Mouse (Mus musculus) neural tube, embryonic 12.5 days (tissue): Measurements from ENCODE around the gene Samd3. TPM values are rescaled to one million over a fixed set of nuclear protein-coding genes. Genes with fewer than 3 reads are reported as not detected.

Experiments
- ATAC-seq: fragments of 200-750 bp; cut with Nextera tagmentation; 2 replicates; pipeline ENCODE4 v1.8.0; 2017; ENCODE audit warnings: low read depth, mild to moderate bottlenecking, moderate TSS enrichment, moderate library complexity; ENCODE audit not compliant: low FRiP score
- H3K27ac ChIP-seq: fragments of 300-500 bp; sonication (generic); 2 replicates; pipeline ENCODE4 v1.5.1; 2016
- H3K27me3 ChIP-seq: fragments of 300-500 bp; sonication (generic); replicated peaks from 2 replicates; pipeline ENCODE4 v1.6.1; 2016; ENCODE audit warnings: mild to moderate bottlenecking
- H3K36me3 ChIP-seq: fragments of 300-500 bp; sonication (generic); 2 replicates; pipeline ENCODE4 v1.6.1; 2016; ENCODE audit warnings: mild to moderate bottlenecking
- H3K4me1 ChIP-seq: fragments of 300-500 bp; sonication (generic); 2 replicates; pipeline ENCODE4 v1.6.1; 2016
- H3K4me2 ChIP-seq: fragments of 300-500 bp; sonication (generic); replicated peaks from 2 replicates; pipeline ENCODE4 v1.6.1; 2016; ENCODE audit warnings: mild to moderate bottlenecking
- H3K4me3 ChIP-seq: fragments of 300-500 bp; sonication (generic); 2 replicates; pipeline ENCODE4 v1.5.1; 2016
- H3K9ac ChIP-seq: fragments of 300-500 bp; sonication (generic); 2 replicates; pipeline ENCODE4 v1.6.1; 2016; ENCODE audit warnings: mild to moderate bottlenecking
- H3K9me3 ChIP-seq: fragments of 300-500 bp; sonication (generic); 2 replicates; pipeline ENCODE4 v1.6.1; 2016; ENCODE audit warnings: mild to moderate bottlenecking
- WGBS: fragments of 180-500 bp; shearing (Covaris S2); methylation state at CpG from one replicate; pipeline ENCODE4 v1.1.7; 2016; 5-methylcytosine and 5-hydroxymethylcytosine counted together
- polyA plus RNA-seq: library from polyadenylated mRNA; unstranded; fragments of >200 nt; fragmentation: Nextera tagmentation; extraction: Ambion mirVana; gene quantifications from 2 replicates; pipeline ENCODE4 v1.2.1, GENCODE M21; 2016

The Samd3 gene
- polyA plus RNA-seq = 0.13 TPM in 1 of 2 replicates, not detected in the other

GRCm38 (mm10) chr10:26229488-26229887, at the start of gene Samd3:
Gene Samd3, plus strand, starts transcription at chr10:26229707.
- 60% methylated on average over 4 of the region's 4 CpGs for WGBS
- H3K36me3 ChIP-seq = no peaks in the 10 kb centered on the region
- H3K4me3 ChIP-seq = no peak within 1 kb of the TSS
- H3K27ac ChIP-seq = no peak within 1 kb of the TSS
- no peaks in the 10 kb centered on the region for H3K9me3 ChIP-seq
- no peak within 1 kb of the TSS for H3K4me2 ChIP-seq
- H3K4me1 ChIP-seq = no peaks in the 10 kb centered on the region
- no peak within 1 kb of the TSS for H3K9ac ChIP-seq
- H3K27me3 ChIP-seq = no peaks in the 10 kb centered on the region
- ATAC-seq = no peak

DNA sequence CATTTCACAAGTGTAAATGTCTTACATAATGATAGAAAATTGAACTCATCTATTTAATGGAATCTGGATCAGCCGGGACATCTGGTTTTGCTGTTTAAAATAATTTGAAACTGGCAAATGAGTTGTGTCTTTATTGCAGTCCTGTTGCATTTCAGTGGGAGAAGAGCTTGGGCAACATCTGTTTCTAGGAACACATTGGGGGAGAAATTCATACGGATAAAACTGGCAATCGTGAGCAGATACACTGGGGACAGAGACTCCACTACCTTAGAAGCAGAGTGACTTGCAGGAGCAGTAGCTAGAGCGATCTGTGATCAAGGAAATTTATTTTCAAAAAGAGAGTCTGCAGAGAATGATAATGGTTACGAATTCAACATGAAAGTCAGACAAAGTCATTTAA, 44.2 kb upstream of the Samd3 start:
- ATAC-seq = no peak
- no peak overlapping the region for H3K4me2 ChIP-seq
- H3K27ac ChIP-seq = no peak overlapping the region
- H3K27me3 ChIP-seq = no peaks in the 10 kb centered on the region
- no peak overlapping the region for H3K4me3 ChIP-seq
- H3K9me3 ChIP-seq = no peaks in the 10 kb centered on the region
- no peaks in the 10 kb centered on the region for H3K4me1 ChIP-seq
- H3K36me3 ChIP-seq = no peaks in the 10 kb centered on the region
- no peak overlapping the region for H3K9ac ChIP-seq
- WGBS = 89% methylated on average over 5 of the region's 5 CpGs

DNA sequence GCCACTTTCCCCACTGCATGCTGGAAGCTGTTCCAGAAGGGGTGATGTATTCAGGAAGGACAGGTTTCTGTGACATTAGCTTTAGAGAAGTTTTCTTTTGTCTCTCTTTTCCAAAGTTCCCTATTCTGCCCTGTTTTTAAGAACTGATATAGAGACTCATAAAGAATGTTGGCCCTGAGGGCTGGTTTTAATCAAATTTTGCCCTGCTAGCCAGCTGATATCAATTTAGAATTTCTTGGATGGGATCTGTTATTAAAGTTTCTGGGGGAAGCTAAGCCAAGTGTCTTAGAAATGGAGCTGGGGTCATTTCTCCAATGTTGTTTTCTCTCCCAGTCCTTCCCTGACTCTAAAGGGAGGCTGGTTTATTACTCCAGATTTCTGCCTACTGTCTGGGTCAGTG, 38.7 kb upstream of the Samd3 start:
- Histone ChIP-seq H3K36me3 (no peaks in the 10 kb centered on the region), H3K4me3 (no peak overlapping the region), H3K27me3 (no peaks in the 10 kb centered on the region), H3K4me1 (no peaks in the 10 kb centered on the region), H3K9me3 (no peaks in the 10 kb centered on the region), H3K9ac (no peak overlapping the region), H3K27ac (no peak overlapping the region), H3K4me2 (no peak overlapping the region)
- ATAC-seq = no peak

DNA sequence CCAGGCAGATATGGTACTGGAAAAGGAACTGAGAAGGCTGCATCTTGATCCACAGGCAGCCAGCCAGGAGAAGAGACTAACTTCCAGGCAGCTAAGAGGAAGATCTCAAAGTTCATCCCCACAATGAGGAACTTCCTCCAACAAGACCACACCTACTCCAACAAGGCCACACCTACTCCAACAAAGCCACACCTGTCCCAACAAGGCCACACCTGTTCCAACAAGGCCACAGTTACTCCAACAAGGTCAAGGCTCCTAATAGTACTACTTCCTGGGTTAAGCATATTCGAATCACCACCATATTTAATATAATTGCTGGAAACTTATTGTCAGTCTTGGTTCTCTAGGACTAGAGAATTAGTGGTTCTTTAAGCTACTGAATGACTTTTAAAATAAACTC, 34.6 kb upstream of the Samd3 start:
- Histone ChIP-seq H3K9me3 (no peaks in the 10 kb centered on the region), H3K27ac (no peak overlapping the region), H3K4me2 (no peak overlapping the region), H3K27me3 (no peaks in the 10 kb centered on the region), H3K4me3 (no peak overlapping the region), H3K9ac (no peak overlapping the region), H3K4me1 (no peaks in the 10 kb centered on the region), H3K36me3 (no peaks in the 10 kb centered on the region)
- no peak for ATAC-seq
- WGBS = 87% methylated on average over 1 of the region's 1 CpGs

- no peak overlapping the region for H3K27ac ChIP-seq
- no peaks in the 10 kb centered on the region for H3K4me1 ChIP-seq
- no peaks in the 10 kb centered on the region for H3K27me3 ChIP-seq
- H3K9me3 ChIP-seq = no peaks in the 10 kb centered on the region
- WGBS = 91% methylated on average over 9 of the region's 9 CpGs
- H3K36me3 ChIP-seq = no peaks in the 10 kb centered on the region
- H3K9ac ChIP-seq = no peak overlapping the region
- ATAC-seq = no peak
- no peak overlapping the region for H3K4me2 ChIP-seq
- no peak overlapping the region for H3K4me3 ChIP-seq
Observed at GRCm38 (mm10) chr10:26202708-26203368, 26.7 kb upstream of the Samd3 start.

GRCm38 (mm10) chr10:26220729-26221128, 8.8 kb upstream of the Samd3 start:
- 84% methylated on average over 4 of the region's 4 CpGs for WGBS
- Histone ChIP-seq H3K27me3 (no peaks in the 10 kb centered on the region), H3K36me3 (no peaks in the 10 kb centered on the region), H3K27ac (no peak overlapping the region), H3K4me2 (no peak overlapping the region), H3K4me3 (no peak overlapping the region), H3K9me3 (no peaks in the 10 kb centered on the region), H3K4me1 (no peaks in the 10 kb centered on the region), H3K9ac (no peak overlapping the region)
- ATAC-seq = no peak

GRCm38 (mm10) chr10:26226241-26226640, 3.3 kb upstream of the Samd3 start:
- Histone ChIP-seq H3K9me3 (no peaks in the 10 kb centered on the region), H3K9ac (no peak overlapping the region), H3K4me2 (no peak overlapping the region), H3K4me3 (no peak overlapping the region), H3K27ac (no peak overlapping the region), H3K27me3 (no peaks in the 10 kb centered on the region), H3K4me1 (no peaks in the 10 kb centered on the region), H3K36me3 (no peaks in the 10 kb centered on the region)
- 95% methylated on average over 5 of the region's 5 CpGs for WGBS
- no peak for ATAC-seq

DNA sequence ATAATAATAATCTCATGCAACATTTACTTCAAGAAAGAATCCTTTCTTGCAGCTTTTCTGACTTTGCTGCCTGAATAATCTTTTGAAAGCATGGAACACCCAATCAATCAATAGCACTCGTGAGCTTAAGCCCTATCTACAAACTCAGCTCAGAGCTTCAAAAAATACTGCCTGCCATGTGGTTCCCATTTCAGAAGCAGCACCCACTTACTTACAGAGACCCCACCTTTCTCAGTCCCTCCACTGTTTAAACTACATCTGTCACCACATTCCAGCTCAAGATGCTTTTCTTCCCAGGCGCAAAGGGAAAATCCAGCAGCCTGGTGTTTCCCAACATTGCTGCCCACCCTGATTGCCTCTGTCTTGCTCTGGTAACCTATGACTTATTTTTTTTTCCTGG, 2.8 kb upstream of the Samd3 start:
- H3K4me3 ChIP-seq = no peak overlapping the region
- no peaks in the 10 kb centered on the region for H3K4me1 ChIP-seq
- H3K4me2 ChIP-seq = no peak overlapping the region
- 74% methylated on average over 2 of the region's 2 CpGs for WGBS
- no peak overlapping the region for H3K27ac ChIP-seq
- ATAC-seq = no peak
- no peaks in the 10 kb centered on the region for H3K27me3 ChIP-seq
- H3K36me3 ChIP-seq = no peaks in the 10 kb centered on the region
- H3K9me3 ChIP-seq = no peaks in the 10 kb centered on the region
- H3K9ac ChIP-seq = no peak overlapping the region

DNA sequence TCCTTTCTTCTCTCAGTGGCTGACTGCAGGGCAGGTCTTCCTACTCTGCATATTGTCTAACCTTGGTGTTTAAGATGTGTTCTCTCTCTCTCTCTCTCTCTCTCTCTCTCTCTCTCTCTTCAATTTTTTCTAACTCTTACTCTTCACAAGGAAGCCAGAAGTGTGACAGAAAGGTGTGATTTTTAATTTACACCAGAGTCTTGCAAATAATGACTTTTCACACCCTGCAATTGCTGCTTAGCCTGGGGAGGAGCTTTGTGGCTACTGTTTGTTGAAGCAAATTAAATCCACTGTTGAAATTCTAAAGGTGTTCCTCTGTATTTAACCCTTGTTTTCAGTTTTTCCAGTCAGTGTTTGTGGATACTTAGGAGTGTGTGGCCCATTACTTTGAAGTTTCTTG, 1.3 kb upstream of the Samd3 start:
- H3K9ac ChIP-seq = no peak overlapping the region
- no peaks in the 10 kb centered on the region for H3K27me3 ChIP-seq
- H3K36me3 ChIP-seq = no peaks in the 10 kb centered on the region
- H3K27ac ChIP-seq = no peak overlapping the region
- H3K4me3 ChIP-seq = no peak overlapping the region
- H3K4me2 ChIP-seq = no peak overlapping the region
- no peaks in the 10 kb centered on the region for H3K9me3 ChIP-seq
- no peak for ATAC-seq
- no peaks in the 10 kb centered on the region for H3K4me1 ChIP-seq

GRCm38 (mm10) chr10:26232071-26232653, 2.7 kb downstream of the Samd3 start:
- WGBS = 74% methylated on average over 3 of the region's 3 CpGs
- H3K36me3 ChIP-seq = no peaks in the 10 kb centered on the region
- H3K4me1 ChIP-seq = no peaks in the 10 kb centered on the region
- no peak overlapping the region for H3K4me3 ChIP-seq
- ATAC-seq = no peak
- H3K9ac ChIP-seq = no peak overlapping the region
- no peaks in the 10 kb centered on the region for H3K9me3 ChIP-seq
- H3K4me2 ChIP-seq = no peak overlapping the region
- no peaks in the 10 kb centered on the region for H3K27me3 ChIP-seq
- no peak overlapping the region for H3K27ac ChIP-seq

- no peak overlapping the region for H3K4me3 ChIP-seq
- H3K9me3 ChIP-seq = no peaks in the 10 kb centered on the region
- 64% methylated on average over 4 of the region's 4 CpGs for WGBS
- H3K4me2 ChIP-seq = no peak overlapping the region
- H3K27ac ChIP-seq = no peak overlapping the region
- ATAC-seq = no peak
- no peaks in the 10 kb centered on the region for H3K27me3 ChIP-seq
- H3K9ac ChIP-seq = no peak overlapping the region
- no peaks in the 10 kb centered on the region for H3K36me3 ChIP-seq
- H3K4me1 ChIP-seq = no peaks in the 10 kb centered on the region
Observed at GRCm38 (mm10) chr10:26238559-26238958, 9.1 kb downstream of the Samd3 start.

GRCm38 (mm10) chr10:26239090-26239489, 9.6 kb downstream of the Samd3 start:
- no peaks in the 10 kb centered on the region for H3K4me1 ChIP-seq
- ATAC-seq = no peak
- H3K9me3 ChIP-seq = no peaks in the 10 kb centered on the region
- H3K27ac ChIP-seq = no peak overlapping the region
- no peak overlapping the region for H3K4me2 ChIP-seq
- H3K27me3 ChIP-seq = no peaks in the 10 kb centered on the region
- no peak overlapping the region for H3K4me3 ChIP-seq
- no peak overlapping the region for H3K9ac ChIP-seq
- WGBS = 69% methylated on average over 1 of the region's 1 CpGs
- H3K36me3 ChIP-seq = no peaks in the 10 kb centered on the region

DNA sequence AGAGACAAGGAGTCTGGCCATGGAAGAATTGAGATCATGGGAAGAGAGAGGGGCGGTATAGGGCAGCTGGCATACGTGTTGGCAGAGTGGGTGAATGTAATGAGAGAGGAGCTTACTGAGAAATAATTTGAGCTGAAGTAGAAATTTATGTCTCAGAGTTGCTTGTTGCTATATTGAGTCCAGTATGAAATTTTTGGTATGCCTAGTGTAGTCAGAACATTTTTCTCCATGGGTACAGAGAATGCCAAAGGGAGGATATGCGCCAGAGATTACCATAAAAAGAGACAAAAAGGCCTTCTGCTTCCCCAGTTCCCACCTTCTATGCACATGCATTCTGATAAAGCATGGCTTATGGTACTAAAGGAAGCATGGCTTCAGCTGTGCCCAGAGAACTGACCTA, 13.7 kb downstream of the Samd3 start:
- Histone ChIP-seq H3K4me1 (no peaks in the 10 kb centered on the region), H3K9me3 (no peaks in the 10 kb centered on the region), H3K36me3 (no peaks in the 10 kb centered on the region), H3K27ac (no peak overlapping the region), H3K4me3 (no peak overlapping the region), H3K4me2 (no peak overlapping the region), H3K27me3 (no peaks in the 10 kb centered on the region), H3K9ac (no peak overlapping the region)
- 91% methylated on average over 3 of the region's 3 CpGs for WGBS
- ATAC-seq = no peak
